Mouse (Mus musculus) stomach, postnatal 0 days (tissue): Measurements from ENCODE around the gene Rplp2.

Experiments used
- CTCF ChIP-seq: IDR thresholded peaks from 2 replicates; pipeline ENCODE4 v1.5.1; 2016; ENCODE audit warnings: antibody characterized with exemption, low read depth, mild to moderate bottlenecking, moderate library complexity
- EP300 ChIP-seq: optimal IDR thresholded peaks from 2 replicates; pipeline ENCODE3; 2016; ENCODE audit warnings: antibody characterized with exemption

GRCm38 (mm10) chr7:141431434-141432185, 15.6 kb upstream of the Rplp2 start:
- TF ChIP-seq CTCF (no peak), EP300 (no peak)
